Mouse (Mus musculus) testis, adult 2 months (tissue): ENCODE data around the gene Timp3. TPM values are rescaled to one million over a fixed set of nuclear protein-coding genes. Genes with fewer than 3 reads are reported as not detected.
"Not testable (repeated sequence)": the region's sequence is repeated elsewhere in the genome, so short reads cannot be mapped to it uniquely, and the experiment has no call there.

Experiments used
- H3K27ac ChIP-seq: fragments of 200-500 bp; 2 replicates; pipeline ENCODE4 v1.5.1; 2012; ENCODE audit warnings: low read depth, low read length; ENCODE audit not compliant: control insufficient read depth, insufficient read depth
- H3K27me3 ChIP-seq: fragments of 200-500 bp; 2 replicates; pipeline ENCODE4 v1.6.1; 2012; ENCODE audit warnings: mild to moderate bottlenecking, low read length, moderate library complexity; ENCODE audit not compliant: control insufficient read depth, insufficient read depth
- H3K36me3 ChIP-seq: fragments of 200-500 bp; 2 replicates; pipeline ENCODE4 v1.6.1; 2012; ENCODE audit warnings: mild to moderate bottlenecking, low read length; ENCODE audit not compliant: control insufficient read depth, insufficient read depth
- H3K4me1 ChIP-seq: fragments of 200-500 bp; 2 replicates; pipeline ENCODE4 v1.6.1; 2012; ENCODE audit warnings: low read length; ENCODE audit not compliant: control insufficient read depth, insufficient read depth
- H3K4me3 ChIP-seq: fragments of 200-500 bp; 2 replicates; pipeline ENCODE4 v1.5.1; 2012; ENCODE audit warnings: low read depth, mild to moderate bottlenecking, low read length, moderate library complexity, mixed read lengths; ENCODE audit not compliant: control insufficient read depth
- CTCF ChIP-seq: fragments of 200-500 bp; IDR thresholded peaks from 2 replicates; pipeline ENCODE4 v1.5.1; 2012; ENCODE audit warnings: low read depth, mild to moderate bottlenecking, inconsistent platforms, low read length, moderate library complexity; ENCODE audit not compliant: control insufficient read depth, insufficient read depth, insufficient replicate concordance
- POLR2A ChIP-seq: fragments of 200-500 bp; IDR thresholded peaks from 2 replicates; pipeline ENCODE4 v1.6.1; 2012; ENCODE audit warnings: low read depth, mild to moderate bottlenecking, inconsistent platforms, low read length, moderate library complexity; ENCODE audit not compliant: control insufficient read depth
- polyA plus RNA-seq: library from polyadenylated mRNA; depleted of rRNA; stranded (reverse); fragments of >200 nt; gene quantifications from 2 replicates; pipeline ENCODE4 v1.2.3, GENCODE M21; 2012

Timp3 gene
- polyA plus RNA-seq, 1 experiment = 12.0 TPM

DNA sequence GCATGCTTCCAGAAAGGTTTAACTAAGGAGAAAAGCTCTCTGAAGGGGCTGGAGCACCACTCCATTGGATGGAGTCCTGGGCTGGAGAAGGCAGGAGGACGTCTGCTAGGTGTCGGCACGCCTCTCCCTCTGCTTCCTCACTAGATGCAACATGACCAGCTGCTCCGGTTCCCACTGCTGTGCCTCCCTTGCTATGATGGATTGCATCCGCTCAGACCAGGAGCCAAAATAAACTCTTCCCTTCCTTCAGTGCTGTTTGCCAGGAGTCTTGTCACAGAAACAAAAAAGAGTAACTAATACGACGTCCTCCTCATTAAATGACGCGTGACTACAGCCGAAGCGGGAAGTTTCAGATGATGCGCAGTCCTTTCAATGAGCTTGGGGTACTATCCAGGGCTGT lies 68.6 kb downstream of the Timp3 start:
- no peak overlapping the region for H3K4me3 ChIP-seq
- H3K4me1 ChIP-seq = no peaks in the 10 kb centered on the region
- no peaks in the 10 kb centered on the region for H3K27me3 ChIP-seq
- no peak overlapping the region for H3K27ac ChIP-seq
- TF ChIP-seq CTCF (no peak), POLR2A (no peak)
- H3K36me3 ChIP-seq = no peaks in the 10 kb centered on the region

- Histone ChIP-seq H3K4me1 (no peaks in the 10 kb centered on the region), H3K27me3 (no peaks in the 10 kb centered on the region), H3K27ac (no peak overlapping the region), H3K36me3 (no peaks in the 10 kb centered on the region), H3K4me3 (no peak overlapping the region)
- no peak for TF ChIP-seq POLR2A
- no peak for TF ChIP-seq CTCF
These were observed 69.2 kb downstream of the Timp3 start for GRCm38 (mm10) chr10:86369346-86369745.

DNA sequence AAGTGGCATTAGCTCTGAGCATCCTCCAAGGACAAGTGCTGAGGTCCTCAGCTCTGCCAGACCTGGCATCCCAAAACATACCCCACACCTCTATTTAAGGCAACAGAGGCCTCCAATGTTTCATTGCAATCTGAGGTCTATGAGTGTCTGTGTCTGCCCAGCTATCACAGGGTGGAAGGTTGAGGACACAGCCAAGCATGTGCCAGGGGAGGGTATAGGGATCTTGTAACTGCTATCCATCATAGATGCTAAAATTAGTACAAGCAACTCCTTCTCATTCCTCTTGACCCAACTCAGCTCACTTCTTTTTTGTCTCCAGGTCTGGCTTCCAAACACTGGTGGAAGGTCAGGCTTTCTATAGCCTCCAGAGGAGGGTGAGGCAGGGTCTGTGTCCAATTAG lies 71.4 kb downstream of the Timp3 start:
- Histone ChIP-seq H3K4me1 (no peaks in the 10 kb centered on the region), H3K27me3 (no peaks in the 10 kb centered on the region), H3K27ac (no peak overlapping the region), H3K4me3 (no peak overlapping the region), H3K36me3 (no peaks in the 10 kb centered on the region)
- no peak for TF ChIP-seq POLR2A
- TF ChIP-seq CTCF = no peak

DNA sequence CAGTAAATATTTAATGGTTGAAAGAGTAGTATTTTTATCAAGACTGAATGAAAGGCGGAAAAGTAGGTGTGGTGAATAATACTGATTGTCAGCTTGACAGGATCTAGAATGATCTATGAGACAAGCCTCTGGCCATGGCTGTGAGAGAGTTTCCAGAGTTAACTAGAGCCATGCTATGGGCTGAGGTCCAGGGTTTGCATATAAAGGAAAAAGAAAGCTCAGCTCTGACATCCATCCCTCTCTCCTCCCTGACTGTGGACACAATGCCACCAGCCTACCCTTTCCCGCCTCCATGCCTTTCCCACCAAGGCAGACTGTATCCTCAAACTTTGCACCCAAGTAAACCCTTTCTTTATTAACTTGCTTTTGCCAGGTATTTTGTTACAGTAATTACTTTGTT lies 73.9 kb downstream of the Timp3 start:
- Histone ChIP-seq H3K4me3 (no peak overlapping the region), H3K36me3 (no peaks in the 10 kb centered on the region), H3K27ac (no peak overlapping the region), H3K4me1 (no peaks in the 10 kb centered on the region), H3K27me3 (no peaks in the 10 kb centered on the region)
- no peak for TF ChIP-seq CTCF
- TF ChIP-seq POLR2A = no peak

- no peak overlapping the region for H3K27ac ChIP-seq
- no peaks in the 10 kb centered on the region for H3K27me3 ChIP-seq
- H3K4me1 ChIP-seq = no peaks in the 10 kb centered on the region
- TF ChIP-seq POLR2A = no peak
- no peak for TF ChIP-seq CTCF
- no peak overlapping the region for H3K4me3 ChIP-seq
- H3K36me3 ChIP-seq = no peaks in the 10 kb centered on the region
These were observed 75.7 kb downstream of the Timp3 start for GRCm38 (mm10) chr10:86375903-86376302.

DNA sequence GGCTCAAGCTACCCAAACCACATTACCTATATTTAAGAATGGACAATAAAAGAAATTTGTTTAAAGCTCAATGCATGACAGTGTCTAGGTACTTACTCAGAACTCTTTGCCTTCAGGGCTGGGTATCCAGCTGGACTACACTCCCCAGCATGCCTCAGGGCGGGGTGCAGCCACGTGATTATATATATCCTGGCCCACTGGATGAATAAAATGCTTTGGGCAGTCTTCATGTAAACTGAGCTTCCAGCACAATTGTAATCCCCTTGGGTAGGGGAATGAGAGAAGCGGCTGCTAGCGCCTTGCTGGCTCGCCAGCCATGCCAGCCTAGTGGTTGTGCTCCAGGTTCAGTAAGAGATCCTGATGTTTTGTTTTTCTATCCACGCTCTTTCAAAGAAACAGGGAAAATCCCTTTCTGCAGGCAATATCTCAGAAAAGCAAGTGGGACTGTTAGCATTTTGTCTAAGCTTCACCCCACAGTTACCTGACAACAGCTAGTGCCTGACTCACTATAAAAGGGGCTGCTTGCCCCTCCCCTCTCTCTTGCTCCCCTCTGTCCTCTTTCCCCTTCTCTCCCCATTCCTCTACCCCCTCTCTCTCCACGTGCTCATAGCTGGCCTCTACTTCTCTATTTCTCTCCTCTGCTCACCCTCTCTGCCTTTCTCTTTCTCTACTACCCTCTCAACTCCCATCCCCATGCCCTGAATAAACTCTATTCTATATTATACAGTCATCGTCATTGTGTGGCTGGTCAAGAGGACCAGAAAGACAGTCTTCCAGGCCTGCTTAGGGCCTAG lies 76.4 kb downstream of the Timp3 start:
- no peak for TF ChIP-seq POLR2A
- TF ChIP-seq CTCF = no peak
- H3K27ac ChIP-seq = no peak overlapping the region
- no peaks in the 10 kb centered on the region for H3K4me1 ChIP-seq

DNA sequence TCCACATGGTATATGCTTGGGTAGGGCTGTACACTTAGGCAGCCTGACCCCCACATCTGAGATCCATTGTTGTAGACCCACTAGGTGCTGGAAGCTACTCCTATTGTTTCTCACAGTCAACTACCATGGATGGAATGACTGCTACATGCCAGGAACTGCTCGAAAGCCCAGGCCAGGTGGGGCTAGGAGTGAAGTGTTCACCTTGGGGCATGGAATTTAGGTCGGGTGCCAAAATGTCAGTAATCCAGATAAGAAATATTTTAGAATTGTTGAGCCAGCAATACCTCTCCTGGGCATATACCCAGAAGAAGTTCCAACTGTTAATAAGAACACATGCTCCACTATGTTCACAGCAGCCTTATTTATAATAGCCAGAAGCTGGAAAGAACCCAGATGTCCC lies 78.6 kb downstream of the Timp3 start:
- not testable (repeated sequence) for H3K4me3 ChIP-seq, H3K36me3 ChIP-seq, H3K4me1 ChIP-seq, H3K27ac ChIP-seq, H3K27me3 ChIP-seq

More for the DNA sequence above, 76.4 kb downstream of the Timp3 start:
- Histone ChIP-seq H3K4me3 (no peak overlapping the region), H3K36me3 (no peaks in the 10 kb centered on the region), H3K27me3 (no peaks in the 10 kb centered on the region)

DNA sequence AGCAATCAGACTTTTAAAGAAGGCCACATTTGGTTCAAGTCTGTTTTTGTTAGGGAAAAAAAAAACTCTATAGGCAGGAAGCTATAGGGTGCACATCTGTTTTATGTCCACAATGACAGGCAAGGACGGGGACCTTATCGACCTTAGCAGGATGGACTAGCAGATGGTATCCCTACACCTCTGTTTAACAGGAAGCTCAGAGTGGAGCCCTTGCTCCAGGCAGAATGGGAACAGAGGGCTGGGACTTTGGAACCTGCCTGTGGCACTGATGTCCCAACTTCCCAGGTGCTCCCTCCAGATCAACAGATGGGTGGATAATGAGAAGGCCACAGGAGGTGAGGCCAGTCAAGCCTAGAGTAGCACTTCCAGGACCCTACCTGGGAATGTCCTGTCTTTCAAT lies 80.5 kb downstream of the Timp3 start:
- Histone ChIP-seq H3K4me3 (no peak overlapping the region), H3K27me3 (no peaks in the 10 kb centered on the region), H3K4me1 (no peaks in the 10 kb centered on the region), H3K36me3 (no peaks in the 10 kb centered on the region), H3K27ac (no peak overlapping the region)
- no peak for TF ChIP-seq CTCF
- no peak for TF ChIP-seq POLR2A
